Mouse (Mus musculus) Patski (cell line): Measurements from ENCODE around the gene 1700011M02Rik. TPM values are rescaled to one million over a fixed set of nuclear protein-coding genes. Genes with fewer than 3 reads are reported as not detected.
"Not testable (repeated sequence)": the region's sequence is repeated elsewhere in the genome, so short reads cannot be mapped to it uniquely, and the experiment has no call there.

Experiments
- ATAC-seq: fragments of 100-300 bp; one replicate; pipeline ENCODE4 v1.8.0; 2021
- CTCF ChIA-PET: fragments of 350-600 bp; sonication (Branson Sonifier 250); formaldehyde crosslinking; loops from one replicate; lab custom pipeline; 2022; ENCODE audit warnings: inconsistent platforms; lab: Charles Lee
- POLR2A ChIA-PET: fragments of 350-600 bp; sonication (Branson Sonifier 250); formaldehyde crosslinking; loops from one replicate; lab custom pipeline; 2022; ENCODE audit warnings: antibody characterized with exemption, inconsistent platforms; lab: Charles Lee
- DNase-seq: peaks from one replicate; pipeline ENCODE4 v3.0.0-alpha.2; 2011; ENCODE audit warnings: low read depth, low spot score
- H3K27me3 ChIP-seq: fragments of 371-371 bp; one replicate; pipeline ENCODE4 v1.5.1; 2021
- CTCF ChIP-seq: fragments of 100-300 bp; IDR thresholded peaks from one replicate; pipeline ENCODE4 v1.5.1; 2021
- in situ Hi-C: fragments of 300-500 bp; cut with MboI; formaldehyde crosslinking; loops from 3 replicates; pipeline ENCODE4 v1.11.1; 2018; ENCODE audit warnings: low pct_unique_long_range_greater_than_20kb, mixed read lengths
- polyA plus RNA-seq: library from polyadenylated mRNA; unstranded; gene quantifications from one replicate; pipeline ENCODE4 v1.2.3, GENCODE M21; 2021

Gene 1700011M02Rik
- polyA plus RNA-seq, result not detected

GRCm38 (mm10) chrX:102908587-102908986 is at the start of gene 1700011M02Rik, which contains the start of gene Dmrtc1a:
Gene 1700011M02Rik, plus strand, starts transcription at chrX:102908905.
Gene Dmrtc1a, minus strand, starts transcription at chrX:102908687.
- POLR2A ChIA-PET, CTCF ChIA-PET, DNase-seq, in situ Hi-C loops, ATAC-seq, H3K27me3 ChIP-seq: not testable (repeated sequence)

GRCm38 (mm10) chrX:102867871-102868270 is 40.8 kb upstream of the 1700011M02Rik start, which contains the start of gene 1700031F05Rik:
Gene 1700031F05Rik, minus strand, starts transcription at chrX:102867971.
- in situ Hi-C loops, result no loop called here
- CTCF ChIA-PET, result no interaction called here

GRCm38 (mm10) chrX:102914823-102915222 is 6.1 kb downstream of the 1700011M02Rik start:
- H3K27me3 ChIP-seq, ATAC-seq, POLR2A ChIA-PET, CTCF ChIA-PET, DNase-seq, in situ Hi-C loops: not testable (repeated sequence)

More at GRCm38 (mm10) chrX:102867871-102868270, 40.8 kb upstream of the 1700011M02Rik start, which contains the start of gene 1700031F05Rik:
- ATAC-seq, result no peak
- no peak for TF ChIP-seq CTCF
- POLR2A ChIA-PET, result no interaction called here
- H3K27me3 ChIP-seq, result no peaks in the 10 kb centered on the region
- DNase-seq, result no peak

GRCm38 (mm10) chrX:102926707-102927106 is 18.0 kb downstream of the 1700011M02Rik start:
- CTCF ChIA-PET, POLR2A ChIA-PET, in situ Hi-C loops, H3K27me3 ChIP-seq, ATAC-seq, DNase-seq: not testable (repeated sequence)

- CTCF ChIA-PET, ATAC-seq, H3K27me3 ChIP-seq, in situ Hi-C loops, POLR2A ChIA-PET, DNase-seq: not testable (repeated sequence)
Measured at GRCm38 (mm10) chrX:102928072-102928471, 19.4 kb downstream of the 1700011M02Rik start, which contains the start of gene 1700018G05Rik. Gene 1700018G05Rik, plus strand, starts transcription at chrX:102928372.

GRCm38 (mm10) chrX:102932992-102933570 is 24.4 kb downstream of the 1700011M02Rik start:
- in situ Hi-C loops, result no loop called here
- ChIA-PET CTCF (no interaction called here), POLR2A (no interaction called here)
- peaks cover 37% of the 10 kb centered on the region for H3K27me3 ChIP-seq
- ATAC-seq (no peak), DNase-seq (no peak)
- TF ChIP-seq CTCF, result no peak

GRCm38 (mm10) chrX:102933571-102934394 is 25.1 kb downstream of the 1700011M02Rik start:
- POLR2A ChIA-PET, result no interaction called here
- in situ Hi-C loops, result no loop called here
- CTCF ChIA-PET, result no interaction called here
- ATAC-seq (peak; percentile 70), DNase-seq (no peak)
- H3K27me3 ChIP-seq, result peaks cover 42% of the 10 kb centered on the region
- no peak for TF ChIP-seq CTCF

GRCm38 (mm10) chrX:102934395-102934764 is 25.7 kb downstream of the 1700011M02Rik start:
- no peak for ATAC-seq
- CTCF ChIA-PET, result no interaction called here
- no peak for DNase-seq
- POLR2A ChIA-PET, result no interaction called here
- peaks cover 42% of the 10 kb centered on the region for H3K27me3 ChIP-seq
- no peak for TF ChIP-seq CTCF
- in situ Hi-C loops, result no loop called here

- in situ Hi-C loops, result no loop called here
- peaks cover 42% of the 10 kb centered on the region for H3K27me3 ChIP-seq
- DNase-seq (no peak), ATAC-seq (no peak)
- ChIA-PET CTCF (no interaction called here), POLR2A (no interaction called here)
- TF ChIP-seq CTCF, result no peak
Measured at GRCm38 (mm10) chrX:102936743-102937142, 28.0 kb downstream of the 1700011M02Rik start.

- H3K27me3 ChIP-seq, POLR2A ChIA-PET, DNase-seq, ATAC-seq, in situ Hi-C loops, CTCF ChIA-PET: not testable (repeated sequence)
Measured at GRCm38 (mm10) chrX:102950136-102950535, 41.4 kb downstream of the 1700011M02Rik start.

GRCm38 (mm10) chrX:102958917-102959316 is 50.2 kb downstream of the 1700011M02Rik start:
- POLR2A ChIA-PET, result no interaction called here
- no peak for ATAC-seq
- in situ Hi-C loops, result no loop called here
- CTCF ChIA-PET, result no interaction called here
- no peak for DNase-seq
- TF ChIP-seq CTCF, result peak; percentile 43
- H3K27me3 ChIP-seq, result peaks cover 16% of the 10 kb centered on the region

Other genes with a start within 250 kb of the 1700011M02Rik start
- not detected for gene Gm3880, start 221.9 kb upstream of the 1700011M02Rik start, polyA plus RNA-seq
- gene Gm9112, start 201.3 kb upstream of the 1700011M02Rik start, polyA plus RNA-seq, result not detected
- gene Dmrtc1b, start 201.0 kb upstream of the 1700011M02Rik start, polyA plus RNA-seq, result not detected
- gene Dmrtc1c1, start 105.9 kb upstream of the 1700011M02Rik start, polyA plus RNA-seq, result not detected
- not detected for gene Dmrtc1c2, start 54.3 kb upstream of the 1700011M02Rik start, polyA plus RNA-seq
- gene 1700031F05Rik, start 40.9 kb upstream of the 1700011M02Rik start, polyA plus RNA-seq, result not detected
- gene Dmrtc1a, start 218 bp upstream of the 1700011M02Rik start, polyA plus RNA-seq, result 0.05 TPM
- not detected for gene 1700018G05Rik, start 19.5 kb downstream of the 1700011M02Rik start, polyA plus RNA-seq